Mouse (Mus musculus) limb, embryonic 12.5 days (tissue): Measurements from ENCODE around the gene Ctnnbip1. TPM values are rescaled to one million over a fixed set of nuclear protein-coding genes. Genes with fewer than 3 reads are reported as not detected.

Source experiments
- ATAC-seq: fragments of 200-750 bp; cut with Nextera tagmentation; 2 replicates; pipeline ENCODE4 v1.8.0; 2017; ENCODE audit warnings: low read depth, moderate TSS enrichment; ENCODE audit not compliant: insufficient number of reproducible peaks, insufficient read depth, low FRiP score, low TSS enrichment
- H3K27ac ChIP-seq: fragments of 300-500 bp; sonication (generic); 2 replicates; pipeline ENCODE4 v1.5.1; 2016; ENCODE audit warnings: mild to moderate bottlenecking, moderate library complexity
- H3K27me3 ChIP-seq: fragments of 300-500 bp; sonication (generic); 2 replicates; pipeline ENCODE4 v1.6.1; 2016; ENCODE audit warnings: mild to moderate bottlenecking, moderate library complexity
- H3K36me3 ChIP-seq: fragments of 300-500 bp; sonication (generic); 2 replicates; pipeline ENCODE4 v1.6.1; 2016; ENCODE audit warnings: mild to moderate bottlenecking, moderate library complexity
- H3K4me1 ChIP-seq: fragments of 300-500 bp; sonication (generic); replicated peaks from 2 replicates; pipeline ENCODE4 v1.6.1; 2016
- H3K4me2 ChIP-seq: fragments of 300-500 bp; sonication (generic); 2 replicates; pipeline ENCODE4 v1.6.1; 2016; ENCODE audit warnings: mild to moderate bottlenecking, moderate library complexity
- H3K4me3 ChIP-seq: fragments of 300-500 bp; sonication (generic); replicated peaks from 2 replicates; pipeline ENCODE4 v1.5.1; 2016; ENCODE audit warnings: mild to moderate bottlenecking
- H3K9ac ChIP-seq: fragments of 300-500 bp; sonication (generic); replicated peaks from 2 replicates; pipeline ENCODE4 v1.6.1; 2016; ENCODE audit warnings: mild to moderate bottlenecking, moderate library complexity
- H3K9me3 ChIP-seq: fragments of 300-500 bp; sonication (generic); 2 replicates; pipeline ENCODE4 v1.6.1; 2016; ENCODE audit warnings: mild to moderate bottlenecking, moderate library complexity
- WGBS: fragments of 180-500 bp; shearing (Covaris S2); methylation state at CpG from one replicate; pipeline ENCODE4 v1.1.7; 2016; 5-methylcytosine and 5-hydroxymethylcytosine counted together
- polyA plus RNA-seq: library from polyadenylated mRNA; unstranded; fragments of >200 nt; fragmentation: Nextera tagmentation; extraction: Ambion mirVana; gene quantifications from 2 replicates; pipeline ENCODE4 v1.2.1, GENCODE M21; 2016

Ctnnbip1 gene
- polyA plus RNA-seq, 1 experiment from 2014 or later: 92.3 TPM

DNA sequence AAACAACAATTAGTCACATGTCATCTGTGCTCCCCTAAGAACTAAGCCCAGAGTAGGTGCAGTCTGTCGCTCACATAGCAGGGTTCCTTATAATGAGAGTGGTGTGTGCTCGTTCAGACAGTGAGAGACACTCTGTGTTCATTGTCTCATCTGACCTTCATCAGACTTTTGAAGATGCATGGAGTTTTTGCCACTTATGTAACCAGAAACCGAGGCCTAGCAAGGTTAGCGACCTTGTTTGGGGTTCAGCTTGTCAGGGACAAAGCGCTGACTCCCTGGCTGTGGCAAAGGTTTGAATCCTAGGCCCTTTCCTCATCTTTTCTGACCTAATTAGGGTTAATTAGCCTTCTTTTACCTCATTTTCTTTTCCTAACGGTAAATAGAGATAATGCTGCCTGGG lies 5.9 kb downstream of the Ctnnbip1 start:
- no peak for ATAC-seq
- no peaks in the 10 kb centered on the region for H3K27me3 ChIP-seq
- no peak overlapping the region for H3K4me2 ChIP-seq
- H3K36me3 ChIP-seq: no peaks in the 10 kb centered on the region
- peaks cover 47% of the 10 kb centered on the region for H3K4me1 ChIP-seq
- no peak overlapping the region for H3K27ac ChIP-seq
- H3K4me3 ChIP-seq: no peak overlapping the region
- WGBS: 70% methylated on average over 6 of the region's 6 CpGs
- no peak overlapping the region for H3K9ac ChIP-seq
- H3K9me3 ChIP-seq: no peaks in the 10 kb centered on the region

GRCm38 (mm10) chr4:149525170-149525569 lies 7.1 kb downstream of the Ctnnbip1 start:
- H3K4me1 ChIP-seq: peaks cover 37% of the 10 kb centered on the region
- H3K36me3 ChIP-seq: no peaks in the 10 kb centered on the region; the same call in 1 of the 2 replicates
- ATAC-seq: no peak
- H3K9ac ChIP-seq: no peak overlapping the region
- H3K27me3 ChIP-seq: no peaks in the 10 kb centered on the region
- H3K4me3 ChIP-seq: no peak overlapping the region
- H3K27ac ChIP-seq: 0 out of 2 replicates have a peak overlapping the region, but pooled peaks have one; percentile 12
- no peaks in the 10 kb centered on the region for H3K9me3 ChIP-seq
- WGBS: 81% methylated on average over 4 of the region's 4 CpGs
- H3K4me2 ChIP-seq: no peak overlapping the region

GRCm38 (mm10) chr4:149525811-149526210 lies 7.8 kb downstream of the Ctnnbip1 start:
- Histone ChIP-seq H3K4me1 (peaks cover 36% of the 10 kb centered on the region), H3K27ac (peak overlapping the region; percentile 41), H3K4me3 (no peak overlapping the region)

GRCm38 (mm10) chr4:149526330-149526729 lies 8.3 kb downstream of the Ctnnbip1 start:
- H3K9me3 ChIP-seq: no peaks in the 10 kb centered on the region
- peak overlapping the region; percentile 41; the same call in 1 of the 2 replicates for H3K27ac ChIP-seq
- 25% methylated on average over 7 of the region's 7 CpGs for WGBS
- H3K4me3 ChIP-seq: no peak overlapping the region
- H3K9ac ChIP-seq: no peak overlapping the region
- H3K27me3 ChIP-seq: no peaks in the 10 kb centered on the region
- H3K4me1 ChIP-seq: peaks cover 34% of the 10 kb centered on the region
- ATAC-seq: peak; percentile 49
- H3K36me3 ChIP-seq: no peaks in the 10 kb centered on the region; the same call in 1 of the 2 replicates
- H3K4me2 ChIP-seq: peak overlapping the region; percentile 18; the same call in 1 of the 2 replicates

More at GRCm38 (mm10) chr4:149525811-149526210, 7.8 kb downstream of the Ctnnbip1 start:
- Histone ChIP-seq H3K36me3 (no peaks in the 10 kb centered on the region; the same call in 1 of the 2 replicates), H3K27me3 (no peaks in the 10 kb centered on the region), H3K4me2 (0 out of 2 replicates have a peak overlapping the region, but pooled peaks have one; percentile 18), H3K9ac (no peak overlapping the region), H3K9me3 (no peaks in the 10 kb centered on the region)
- 74% methylated on average over 6 of the region's 6 CpGs for WGBS
- ATAC-seq: no peak

- ATAC-seq: no peak
- Histone ChIP-seq H3K27me3 (no peaks in the 10 kb centered on the region), H3K4me2 (no peak overlapping the region), H3K4me1 (peaks cover 30% of the 10 kb centered on the region), H3K27ac (no peak overlapping the region), H3K36me3 (peaks cover 3% of the 10 kb centered on the region; the same call in 1 of the 2 replicates), H3K4me3 (no peak overlapping the region), H3K9ac (no peak overlapping the region), H3K9me3 (no peaks in the 10 kb centered on the region)
- 78% methylated on average over 15 of the region's 15 CpGs for WGBS
Measured at GRCm38 (mm10) chr4:149527621-149528354, 9.8 kb downstream of the Ctnnbip1 start.

GRCm38 (mm10) chr4:149529691-149530090 lies 11.7 kb downstream of the Ctnnbip1 start:
- Histone ChIP-seq H3K9ac (no peak overlapping the region), H3K36me3 (peaks cover 3% of the 10 kb centered on the region; the same call in 1 of the 2 replicates), H3K4me2 (no peak overlapping the region), H3K4me3 (no peak overlapping the region), H3K27ac (no peak overlapping the region), H3K4me1 (peaks cover 28% of the 10 kb centered on the region), H3K27me3 (no peaks in the 10 kb centered on the region), H3K9me3 (no peaks in the 10 kb centered on the region)
- ATAC-seq: no peak
- 72% methylated on average over 6 of the region's 6 CpGs for WGBS

GRCm38 (mm10) chr4:149539441-149539840 lies 21.4 kb downstream of the Ctnnbip1 start:
- no peak for ATAC-seq
- H3K27ac ChIP-seq: peak overlapping the region; percentile 56; the same call in 1 of the 2 replicates
- no peak overlapping the region for H3K4me3 ChIP-seq
- H3K9ac ChIP-seq: no peak overlapping the region
- 0 out of 2 replicates have a peak, but pooled peaks cover 4% of the 10 kb centered on the region for H3K4me1 ChIP-seq
- 76% methylated on average over 8 of the region's 8 CpGs for WGBS
- no peaks in the 10 kb centered on the region for H3K9me3 ChIP-seq
- H3K36me3 ChIP-seq: peaks cover 26% of the 10 kb centered on the region
- no peaks in the 10 kb centered on the region for H3K27me3 ChIP-seq
- H3K4me2 ChIP-seq: no peak overlapping the region

GRCm38 (mm10) chr4:149541935-149542334 lies 23.9 kb downstream of the Ctnnbip1 start:
- 0 out of 2 replicates have a peak, but pooled peaks cover 4% of the 10 kb centered on the region for H3K4me1 ChIP-seq
- no peak overlapping the region for H3K27ac ChIP-seq
- no peak overlapping the region for H3K4me3 ChIP-seq
- ATAC-seq: no peak
- H3K27me3 ChIP-seq: no peaks in the 10 kb centered on the region
- no peak overlapping the region for H3K4me2 ChIP-seq
- H3K36me3 ChIP-seq: peaks cover 40% of the 10 kb centered on the region
- WGBS: 68% methylated on average over 5 of the region's 5 CpGs
- H3K9me3 ChIP-seq: no peaks in the 10 kb centered on the region
- H3K9ac ChIP-seq: no peak overlapping the region

GRCm38 (mm10) chr4:149542431-149542830 lies 24.4 kb downstream of the Ctnnbip1 start:
- H3K9ac ChIP-seq: no peak overlapping the region
- H3K9me3 ChIP-seq: no peaks in the 10 kb centered on the region
- 86% methylated on average over 12 of the region's 12 CpGs for WGBS
- peaks cover 44% of the 10 kb centered on the region for H3K36me3 ChIP-seq
- H3K27me3 ChIP-seq: no peaks in the 10 kb centered on the region
- H3K27ac ChIP-seq: no peak overlapping the region
- ATAC-seq: no peak
- no peaks in the 10 kb centered on the region for H3K4me1 ChIP-seq
- no peak overlapping the region for H3K4me3 ChIP-seq
- no peak overlapping the region for H3K4me2 ChIP-seq

GRCm38 (mm10) chr4:149542927-149543553 lies 25.0 kb downstream of the Ctnnbip1 start:
- no peaks in the 10 kb centered on the region for H3K9me3 ChIP-seq
- 56% methylated on average over 10 of the region's 10 CpGs for WGBS
- H3K4me1 ChIP-seq: no peaks in the 10 kb centered on the region
- H3K27me3 ChIP-seq: no peaks in the 10 kb centered on the region
- no peak overlapping the region for H3K27ac ChIP-seq
- no peak overlapping the region for H3K4me3 ChIP-seq
- no peak for ATAC-seq
- no peak overlapping the region for H3K9ac ChIP-seq
- no peak overlapping the region for H3K4me2 ChIP-seq
- H3K36me3 ChIP-seq: peaks cover 51% of the 10 kb centered on the region

GRCm38 (mm10) chr4:149544892-149545291 lies 26.9 kb downstream of the Ctnnbip1 start:
- no peak overlapping the region for H3K9ac ChIP-seq
- ATAC-seq: no peak
- H3K4me1 ChIP-seq: no peaks in the 10 kb centered on the region
- H3K4me3 ChIP-seq: no peak overlapping the region
- no peak overlapping the region for H3K27ac ChIP-seq
- WGBS: 88% methylated on average over 8 of the region's 8 CpGs
- H3K9me3 ChIP-seq: no peaks in the 10 kb centered on the region
- H3K36me3 ChIP-seq: peaks cover 55% of the 10 kb centered on the region
- no peak overlapping the region for H3K4me2 ChIP-seq
- no peaks in the 10 kb centered on the region for H3K27me3 ChIP-seq
